Mouse (Mus musculus) layer of hippocampus, adult 11-12 months (tissue): ENCODE results near the gene Zfp536.
"Not testable (repeated sequence)": the region's sequence is repeated elsewhere in the genome, so short reads cannot be mapped to it uniquely, and the experiment has no call there.

Experiments
- DNase-seq: peaks from one replicate; pipeline ENCODE4 v3.0.0; 2022; ENCODE audit warnings: low spot score

Zfp536 gene

DNA sequence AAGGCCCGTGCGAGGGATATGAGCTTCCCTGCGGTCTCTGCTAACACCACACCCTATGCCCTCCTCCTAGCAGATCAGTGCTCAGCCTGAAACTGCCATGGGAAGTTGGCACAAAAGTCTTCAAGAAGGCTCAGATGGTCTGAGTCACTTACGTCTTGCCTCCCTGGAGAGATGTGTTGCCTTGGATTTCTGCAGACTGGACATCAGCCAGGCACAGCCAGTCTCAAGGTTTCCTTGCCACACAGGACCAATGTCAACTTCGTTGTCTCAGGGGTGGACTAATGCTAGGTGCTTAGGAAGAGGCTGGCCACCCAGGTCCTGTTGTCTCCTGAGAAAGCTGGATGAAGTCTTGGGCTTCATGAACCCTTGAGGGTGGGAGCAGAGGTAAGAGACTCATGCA is 14.6 kb downstream of the Zfp536 start:
- no peak for DNase-seq

DNA sequence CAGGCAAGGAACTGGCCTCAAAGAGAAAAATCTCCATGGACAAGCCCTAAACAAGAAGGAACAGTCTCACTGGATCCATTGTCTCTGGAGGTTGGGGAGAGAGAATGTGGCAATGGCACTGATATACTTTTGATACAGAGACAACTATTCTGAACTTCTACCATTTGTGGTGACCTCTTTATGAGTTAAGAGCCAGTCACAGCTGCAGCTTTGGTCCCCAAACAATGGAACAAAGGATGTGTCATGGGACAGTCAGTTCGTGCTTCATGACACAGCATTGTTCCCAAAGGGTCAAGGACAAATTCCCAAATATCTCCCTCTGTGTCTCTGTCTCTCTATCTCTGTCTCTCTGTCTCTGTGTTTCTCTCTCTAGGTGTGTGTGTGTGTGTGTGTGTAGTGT is 20.4 kb downstream of the Zfp536 start:
- DNase-seq, result no peak

GRCm38 (mm10) chr7:37746133-37746761 is 27.2 kb downstream of the Zfp536 start:
- peak; percentile 25 for DNase-seq

GRCm38 (mm10) chr7:37743350-37743749 is 30.1 kb downstream of the Zfp536 start:
- no peak for DNase-seq

DNA sequence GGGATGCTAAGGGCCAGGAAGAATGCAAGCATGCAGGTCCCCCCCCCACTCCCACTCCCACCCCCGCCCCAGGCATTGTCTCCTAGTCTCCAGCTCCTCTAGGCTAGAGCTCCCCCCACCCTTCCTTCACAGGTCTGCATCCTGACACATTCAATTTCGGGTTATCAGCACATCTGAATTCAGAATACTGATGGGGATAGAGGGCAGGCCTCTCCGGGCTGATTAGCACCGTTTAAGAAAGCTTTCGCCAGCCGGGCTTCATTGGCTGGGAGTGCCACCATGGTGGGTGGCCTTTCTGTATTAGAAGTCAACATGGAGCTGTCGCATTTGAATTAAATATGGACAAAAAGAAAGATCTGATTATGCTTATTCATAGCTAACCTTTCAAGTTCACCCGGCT is 36.2 kb downstream of the Zfp536 start:
- DNase-seq, result no peak

GRCm38 (mm10) chr7:37736413-37736720 is 37.1 kb downstream of the Zfp536 start:
- DNase-seq, result no peak

DNA sequence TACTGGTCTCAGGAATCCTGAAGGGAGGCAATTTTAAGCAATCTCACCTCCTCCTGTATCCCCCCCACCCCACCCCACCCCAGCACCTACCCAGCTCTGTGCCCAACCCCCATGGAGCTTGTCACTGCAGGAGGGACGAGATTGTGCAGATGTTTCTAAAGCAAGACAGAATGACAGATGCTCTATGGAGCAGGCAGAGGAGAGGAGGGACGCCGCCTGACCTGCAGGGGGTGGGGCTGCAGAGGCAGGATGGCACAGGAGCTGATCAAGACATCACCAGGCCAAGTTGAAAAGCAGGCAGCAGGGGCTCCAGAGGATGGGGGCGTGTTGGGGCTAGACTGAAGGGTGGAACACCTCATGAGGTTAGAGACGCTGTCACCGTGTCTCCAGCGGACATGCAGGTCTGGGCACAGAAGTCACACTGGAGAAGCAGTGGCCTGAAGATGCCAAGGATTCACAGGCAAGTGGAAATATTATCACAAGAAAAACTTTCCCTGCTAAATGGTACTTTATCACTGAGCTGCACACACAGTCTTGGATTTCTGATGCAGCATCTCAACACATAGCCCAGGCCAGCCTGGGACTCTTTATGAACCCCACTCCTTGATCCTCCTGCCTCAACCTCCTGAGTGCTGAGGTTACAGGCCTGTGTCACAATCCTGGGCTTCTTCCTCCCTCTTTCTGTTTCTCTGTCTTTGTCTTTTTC is 37.6 kb downstream of the Zfp536 start:
- no peak for DNase-seq

DNA sequence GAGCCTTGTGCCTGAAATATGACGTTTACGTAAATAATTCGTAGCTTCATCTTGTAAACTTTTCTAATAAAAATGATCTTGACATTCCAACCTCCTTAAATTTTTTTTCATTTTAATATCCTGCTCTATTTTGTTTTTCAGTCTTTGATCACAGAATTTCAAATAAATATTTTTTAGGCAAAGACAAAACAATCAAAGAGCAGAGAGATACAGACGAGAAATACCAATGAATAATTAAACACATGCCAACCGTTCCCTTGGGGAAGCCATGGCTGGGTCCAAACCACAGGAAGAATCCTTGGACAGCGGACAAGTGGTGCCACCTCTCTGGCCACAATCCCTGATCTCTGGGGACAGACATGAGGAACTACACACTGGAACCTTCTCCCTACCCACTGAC is 38.3 kb downstream of the Zfp536 start:
- DNase-seq, result no peak

GRCm38 (mm10) chr7:37734576-37734975 is 38.9 kb downstream of the Zfp536 start:
- no peak for DNase-seq

- no peak for DNase-seq
Observed at GRCm38 (mm10) chr7:37733996-37734395, 39.4 kb downstream of the Zfp536 start.

- no peak for DNase-seq
Observed at GRCm38 (mm10) chr7:37732741-37733140, 40.7 kb downstream of the Zfp536 start.

- no peak for DNase-seq
Observed at GRCm38 (mm10) chr7:37727746-37728145, 45.7 kb downstream of the Zfp536 start.

DNA sequence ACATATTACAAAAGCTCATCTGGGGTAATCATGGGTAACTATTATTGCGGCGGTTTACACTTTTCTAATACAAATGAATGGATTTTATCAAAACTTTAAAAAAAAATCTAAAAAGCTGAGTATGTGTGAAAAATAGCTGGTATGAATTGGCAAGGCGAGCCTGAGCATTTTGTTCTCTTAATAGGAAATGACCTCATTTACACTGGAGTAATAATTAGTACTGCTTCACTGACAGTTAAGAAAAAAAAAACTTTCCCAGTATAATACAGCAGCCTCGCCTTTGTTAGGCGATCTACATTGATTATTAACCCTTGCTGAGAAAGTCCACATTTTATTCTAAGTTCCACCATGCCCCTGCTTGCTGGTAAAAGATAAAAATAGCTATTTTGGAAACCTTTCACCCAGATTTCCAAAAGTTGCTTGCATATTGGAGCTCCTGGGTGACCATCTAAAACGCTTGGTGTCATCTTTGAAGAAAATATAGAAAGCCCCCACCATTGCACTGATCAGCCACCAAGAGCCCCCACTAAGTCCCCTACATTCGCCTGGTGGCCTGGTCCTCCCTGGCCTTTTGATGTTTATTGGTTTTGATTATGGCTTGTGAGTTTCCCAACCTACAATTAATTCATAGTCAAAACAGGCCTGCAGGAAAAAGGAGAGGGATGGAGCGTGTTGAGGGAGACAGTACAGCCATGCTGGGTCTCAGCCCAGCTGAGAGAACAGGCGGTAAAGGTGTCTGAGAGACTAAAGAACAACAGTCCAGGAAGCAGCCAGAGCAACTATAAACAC is 49.2 kb downstream of the Zfp536 start:
- DNase-seq, result no peak

- DNase-seq, result no peak
Observed at GRCm38 (mm10) chr7:37723191-37723592, 50.2 kb downstream of the Zfp536 start.

DNA sequence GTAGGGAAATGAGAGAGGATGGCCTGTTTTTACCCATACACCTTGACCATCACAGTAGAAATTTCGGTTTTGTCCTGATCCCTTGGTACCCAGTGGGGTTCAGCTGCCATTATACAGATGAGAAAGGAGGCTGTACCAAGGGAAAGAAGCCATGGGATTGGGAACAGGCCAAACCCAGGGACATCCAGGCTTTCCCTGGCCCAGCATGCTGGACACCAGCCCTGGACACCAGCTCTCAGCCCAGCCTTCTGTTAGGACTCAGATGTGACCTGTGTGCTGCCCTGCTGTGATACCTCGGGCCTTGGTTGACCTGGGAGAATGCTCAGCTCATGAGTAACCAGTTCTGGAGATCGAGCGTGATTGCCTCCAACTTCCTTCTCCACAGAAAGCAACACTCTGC is 51.8 kb downstream of the Zfp536 start:
- DNase-seq, result no peak

DNA sequence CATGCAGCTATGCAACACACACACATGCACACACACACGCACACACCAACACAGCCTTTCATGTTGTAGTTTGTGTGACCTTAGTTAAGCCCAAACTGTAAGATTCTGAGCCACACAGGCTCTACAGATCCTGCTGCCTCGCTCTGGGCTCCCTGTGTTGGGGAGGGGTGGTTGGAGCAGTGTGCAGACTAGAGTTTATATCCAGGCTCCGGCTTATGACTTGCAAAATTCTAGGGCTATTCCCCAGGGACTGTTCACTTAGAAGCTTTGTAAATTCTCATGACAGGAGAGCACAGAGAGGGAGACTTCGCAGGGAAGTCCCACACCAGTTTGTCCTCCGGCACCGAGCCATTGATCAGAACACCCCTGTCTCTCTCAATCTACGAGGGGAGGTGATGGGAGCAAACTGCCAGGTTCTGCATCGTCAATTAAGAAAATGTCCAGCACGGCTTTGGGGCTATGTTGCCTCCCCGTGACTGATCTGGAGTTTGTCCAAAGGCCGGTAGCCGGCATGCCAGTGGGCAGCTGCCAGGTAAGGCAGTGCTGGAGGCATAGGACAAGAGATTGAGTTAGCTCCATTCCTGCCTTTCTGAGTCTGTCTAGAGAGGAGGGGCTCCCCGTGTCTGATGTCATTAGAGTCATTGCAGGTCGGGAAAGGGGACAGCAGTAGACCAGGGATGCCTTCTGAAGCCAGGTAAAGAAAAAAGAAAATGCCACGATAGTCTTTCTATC is 54.6 kb downstream of the Zfp536 start:
- no peak for DNase-seq

DNA sequence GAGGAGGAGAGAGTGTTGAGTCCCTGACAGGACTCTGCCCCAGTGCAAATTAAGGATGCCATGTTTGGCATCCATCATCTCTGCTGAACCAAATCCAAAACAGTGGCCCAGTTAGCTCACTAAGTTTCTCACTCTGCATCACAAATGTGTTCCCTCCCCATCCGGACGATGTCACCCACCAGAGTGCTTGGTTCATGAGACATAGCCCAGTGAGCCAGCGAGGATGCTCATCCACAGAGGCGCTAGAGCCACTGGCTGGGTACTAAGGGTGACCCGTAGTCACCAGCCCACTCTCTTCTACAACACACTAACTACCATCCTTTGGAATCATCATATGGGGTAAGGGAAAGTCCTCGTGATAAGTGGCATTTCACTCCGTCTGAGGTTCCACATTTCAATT is 56.4 kb downstream of the Zfp536 start:
- DNase-seq, result no peak

- no peak for DNase-seq
Observed at GRCm38 (mm10) chr7:37716626-37717025, 56.8 kb downstream of the Zfp536 start.

- peak; percentile 55 for DNase-seq
Observed at GRCm38 (mm10) chr7:37704464-37704863, 69.0 kb downstream of the Zfp536 start.

- DNase-seq, result not testable (repeated sequence)
Observed at GRCm38 (mm10) chr7:37697378-37697777, 76.1 kb downstream of the Zfp536 start.

GRCm38 (mm10) chr7:37695066-37695465 is 78.4 kb downstream of the Zfp536 start:
- no peak for DNase-seq

- DNase-seq, result no peak
Observed at GRCm38 (mm10) chr7:37690606-37691005, 82.8 kb downstream of the Zfp536 start.
